8 mouse cellular contexts compared by ENCODE assay signal in genomic region chr12:32291962-32292748, GRCm38 (mm10).
DNase-seq lines count a peak whose midpoint lies in the region; ATAC-seq and TF ChIP-seq lines count a peak whose summit lies in the region.

No protein-coding gene starts in this region.

- H3K9ac ChIP-seq in hindbrain, postnatal 0 days (replicated peaks; ENCODE audit: low read length) = peak overlapping the region; percentile 38; the same call in 1 of the 2 replicates

- H3K4me3 ChIP-seq in hindbrain, postnatal 0 days (ENCODE audit: low read length) = peak overlapping the region; percentile 29
- H3K4me3 ChIP-seq in macrophage (ENCODE audit: inconsistent target) = peak overlapping the region; percentile 24; the same call in 1 of the 2 replicates

- no peaks in the 10 kb centered on the region for H3K79me2 ChIP-seq in macrophage (ENCODE audit: inconsistent target)

- peak; percentile 87 for DNase-seq in ZHBTc4 (ENCODE audit: low read depth, low spot score)
- peak; percentile 27 to 40 for DNase-seq in cerebellum, postnatal 36 days
- DNase-seq in gastrocnemius, adult 18-20 months (ENCODE audit: low spot score) = peak; percentile 66
- DNase-seq in hindbrain, postnatal 0 days (ENCODE audit: low spot score) = peak; percentile 90
- peak; percentile 34 to 50 for DNase-seq in left cerebral cortex, adult 18-20 months (ENCODE audit: low spot score in 2 of 2)
- peak; percentile 63 for DNase-seq in retina, postnatal 7 days (ENCODE audit: low read depth, low spot score)
- peak; percentile 39 for DNase-seq in urinary bladder, adult 2 months (ENCODE audit: low spot score)

- TF ChIP-seq CTCF in hindbrain, postnatal 0 days (IDR thresholded peaks at IDR 0.05; ENCODE audit: low read depth) = peak; percentile 88

- ATAC-seq in hindbrain, postnatal 0 days = peak; percentile 93

- H3K27ac ChIP-seq in hindbrain, postnatal 0 days = no peak overlapping the region
- peak overlapping the region; percentile 88 for H3K27ac ChIP-seq in macrophage

- no peaks in the 10 kb centered on the region for H3K4me1 ChIP-seq in hindbrain, postnatal 0 days (ENCODE audit: insufficient read depth, low read length)

- no peaks in the 10 kb centered on the region for H3K9me3 ChIP-seq in hindbrain, postnatal 0 days (ENCODE audit: low read length)

- no peaks in the 10 kb centered on the region for H3K27me3 ChIP-seq in hindbrain, postnatal 0 days (ENCODE audit: insufficient read depth, low read length)

- WGBS in hindbrain, postnatal 0 days = 27% methylated on average over 18 of the region's 18 CpGs
- WGBS in macrophage (ENCODE audit: missing documents) = 3% methylated on average over 18 of the region's 18 CpGs

- H3K4me2 ChIP-seq in hindbrain, postnatal 0 days (ENCODE audit: low read depth, low read length) = peak overlapping the region; percentile 57

- H3K36me3 ChIP-seq in hindbrain, postnatal 0 days (ENCODE audit: insufficient read depth, low read length) = no peaks in the 10 kb centered on the region
- H3K36me3 ChIP-seq in macrophage (ENCODE audit: inconsistent target) = no peaks in the 10 kb centered on the region

Comparison
In these comparisons a context has a peak if more than half of its experiments do, and no peak if none do; other contexts are left out.
1. DNase-seq: peak in every context shown above with its lines; median percentile 90 in hindbrain, postnatal 0 days; 87 in ZHBTc4; 66 in gastrocnemius, adult 18-20 months; 63 in retina, postnatal 7 days; 42 in left cerebral cortex, adult 18-20 months; 39 in urinary bladder, adult 2 months; 34 in cerebellum, postnatal 36 days.